Mouse (Mus musculus): ENCODE measurements around the gene L3mbtl1.

L3mbtl1 gene

DNA sequence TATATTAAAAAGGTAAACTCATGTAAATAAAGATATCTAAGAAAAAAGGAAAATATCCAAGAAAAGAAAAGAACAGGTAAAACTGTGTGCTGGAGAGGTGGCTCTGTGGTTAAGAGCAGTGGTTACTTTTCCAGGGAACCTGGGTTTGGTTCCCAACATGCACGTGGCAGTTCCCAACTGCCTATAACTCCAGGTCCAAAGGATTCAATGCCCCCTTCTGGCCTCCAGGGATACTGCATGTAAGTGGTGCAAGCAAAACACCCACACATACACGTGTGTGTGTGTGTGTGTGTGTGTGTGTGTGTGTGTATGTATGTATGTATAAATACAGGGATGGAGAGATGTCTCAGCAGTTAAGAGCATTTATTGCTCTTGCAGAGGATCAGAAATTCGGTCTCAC is 56.5 kb downstream of the L3mbtl1 start:
- DNase-seq: no peak

DNA sequence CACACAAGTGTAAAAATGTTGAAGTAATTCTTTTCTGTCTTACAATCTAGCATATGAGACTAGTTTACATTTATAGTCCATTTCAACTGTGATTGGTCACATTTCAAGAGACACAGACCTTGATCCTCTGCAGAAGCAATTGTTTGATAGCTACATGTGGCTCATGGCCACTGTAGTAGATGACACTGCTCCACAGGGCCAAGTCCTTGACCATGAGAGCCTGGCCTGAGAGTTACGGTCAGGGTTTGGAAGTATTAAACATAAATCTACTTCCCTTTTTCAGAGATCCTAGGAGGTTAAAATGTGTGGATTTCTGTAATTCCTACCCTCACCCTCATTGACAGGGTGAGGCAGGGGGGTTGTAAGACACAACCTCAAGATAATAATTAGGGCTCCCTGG is 57.8 kb downstream of the L3mbtl1 start:
- DNase-seq: no peak

DNA sequence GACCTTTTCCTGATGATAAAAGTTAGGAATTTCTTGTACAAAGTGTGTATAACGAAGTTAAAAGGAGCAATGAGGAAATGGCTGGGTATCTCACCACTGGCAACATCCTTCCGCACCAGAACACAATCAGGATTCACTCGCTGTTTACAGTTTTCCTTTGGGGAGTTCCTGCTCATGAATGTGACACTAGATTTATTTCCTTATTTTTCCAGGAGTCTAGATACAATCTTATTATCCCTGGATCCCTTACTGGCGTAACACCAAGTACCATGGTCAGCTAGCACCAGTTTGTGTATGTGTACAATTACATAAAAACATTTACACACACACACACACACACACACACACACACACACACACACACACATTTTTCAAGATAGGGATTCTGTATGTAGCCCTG is 64.0 kb downstream of the L3mbtl1 start:
- no peak for DNase-seq

DNA sequence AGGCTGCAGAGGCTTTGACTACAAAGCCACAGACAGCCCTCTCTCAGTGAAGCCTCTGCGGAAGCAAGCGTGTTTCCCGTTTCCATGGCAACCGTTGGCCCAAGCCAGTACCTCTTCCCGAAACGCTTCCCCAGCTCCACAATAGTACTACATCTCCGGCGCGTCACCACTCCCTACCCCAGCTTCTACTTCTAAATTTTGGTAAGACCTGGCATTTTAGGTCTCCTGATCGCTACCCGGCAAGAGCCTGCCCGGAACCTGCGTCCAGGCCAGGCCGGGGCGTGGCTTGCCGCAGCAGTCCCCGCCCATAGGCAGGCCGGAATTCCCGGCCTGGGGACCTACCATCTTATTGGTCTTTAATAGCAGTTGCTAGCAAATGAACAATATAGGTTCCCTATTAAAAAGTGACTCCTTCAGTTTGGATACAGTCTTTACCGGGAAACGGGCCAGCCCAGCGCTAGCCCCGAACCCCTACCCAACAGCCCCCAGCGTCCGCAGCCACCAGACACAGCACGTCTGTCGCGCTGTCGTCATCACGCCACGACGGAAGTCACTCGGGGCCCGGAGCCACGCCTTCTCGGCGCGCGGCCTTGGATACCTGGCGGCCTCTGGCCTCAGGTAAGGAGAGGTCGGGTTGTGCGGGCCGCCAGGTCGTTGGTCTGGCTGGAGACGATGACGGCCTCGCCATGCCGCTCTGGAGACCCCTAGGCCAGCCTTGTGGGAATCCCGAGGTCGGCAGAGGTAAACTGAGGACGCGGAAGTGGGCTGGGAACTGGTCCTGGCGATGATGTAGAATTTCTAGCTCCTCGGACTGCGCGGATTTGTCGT is 73.9 kb downstream of the L3mbtl1 start, which contains the start of gene Ift52:
Ift52 (plus strand) TSS at position 439 of the 828 bp plus-strand sequence.
- peak; percentile 95 for DNase-seq
